Mouse (Mus musculus) C2C12 (cell line): ENCODE results near the gene Susd3. TPM values are rescaled to one million over a fixed set of nuclear protein-coding genes. Genes with fewer than 3 reads are reported as not detected.

ENCODE experiments used
- H3K27me3 ChIP-seq: one replicate; pipeline ENCODE4 v1.6.1; 2011; ENCODE audit not compliant: control insufficient read depth, insufficient read depth, insufficient read length
- H3K36me3 ChIP-seq: one replicate; pipeline ENCODE4 v1.6.1; 2011; ENCODE audit not compliant: control insufficient read depth, insufficient read depth
- H3K4me3 ChIP-seq: one replicate; pipeline ENCODE4 v1.5.1; 2011; ENCODE audit warnings: mild to moderate bottlenecking, control low read depth; ENCODE audit not compliant: poor library complexity, insufficient read depth, severe bottlenecking
- H3K79me2 ChIP-seq: one replicate; pipeline ENCODE4 v1.6.1; 2011; ENCODE audit not compliant: control insufficient read depth, insufficient read depth
- H3K79me3 ChIP-seq: one replicate; pipeline ENCODE4 v1.6.1; 2011; ENCODE audit warnings: low read depth, control low read depth
- H3ac ChIP-seq: one replicate; pipeline ENCODE3; 2011; ENCODE audit warnings: low read depth; ENCODE audit not compliant: control insufficient read depth, insufficient read length
- CEBPB ChIP-seq: IDR thresholded peaks from one replicate; pipeline ENCODE4 v1.6.1; 2011; ENCODE audit warnings: low read depth, mild to moderate bottlenecking, control low read depth, moderate library complexity
- CTCF ChIP-seq: IDR thresholded peaks from one replicate; pipeline ENCODE4 v1.5.1; 2011; ENCODE audit not compliant: control insufficient read depth, insufficient read depth, insufficient read length
- FOSL1 ChIP-seq: IDR thresholded peaks from one replicate; pipeline ENCODE4 v1.8.0; 2011; ENCODE audit warnings: mild to moderate bottlenecking, low read length; ENCODE audit not compliant: poor library complexity, insufficient read depth, severe bottlenecking
- MAX ChIP-seq: IDR thresholded peaks from one replicate; pipeline ENCODE4 v1.6.1; 2011; ENCODE audit warnings: mild to moderate bottlenecking, control low read depth
- MYOD1 ChIP-seq: IDR thresholded peaks from one replicate; pipeline ENCODE4 v1.6.1; 2011; ENCODE audit warnings: low read depth; ENCODE audit not compliant: control insufficient read depth, insufficient read length
- MYOG ChIP-seq: IDR thresholded peaks from one replicate; pipeline ENCODE4 v1.6.1; 2011; ENCODE audit not compliant: control insufficient read depth, insufficient read length; ENCODE audit errors: extremely low read depth
- USF1 ChIP-seq: IDR thresholded peaks from one replicate; pipeline ENCODE4 v1.6.1; 2011; ENCODE audit warnings: low read depth, mild to moderate bottlenecking, control low read depth, moderate library complexity
- polyA plus RNA-seq: library from polyadenylated mRNA; unstranded; fragments of >200 nt; fragmentation: generic; extraction: Trizol; gene quantifications from one replicate; pipeline ENCODE4 v1.2.1, GENCODE M21; 2012; ENCODE audit warnings: missing spikeins

Susd3 gene
- polyA plus RNA-seq, 1 experiment, result 0.25 TPM

- H3K79me3 ChIP-seq, result peaks cover 10% of the 10 kb centered on the region
- H3ac ChIP-seq, result peak overlapping the region; percentile 67
- peaks cover 43% of the 10 kb centered on the region for H3K79me2 ChIP-seq
- H3K4me3 ChIP-seq, result peak overlapping the region; percentile 56
- H3K36me3 ChIP-seq, result no peaks in the 10 kb centered on the region
- no peak for TF ChIP-seq MAX
- peak; percentile 8 for TF ChIP-seq MYOD1
- no peaks in the 10 kb centered on the region for H3K27me3 ChIP-seq
Measured at GRCm38 (mm10) chr13:49215128-49215503, 33.4 kb downstream of the Susd3 start.

GRCm38 (mm10) chr13:49214454-49214853 is 34.1 kb downstream of the Susd3 start:
- no peaks in the 10 kb centered on the region for H3K36me3 ChIP-seq
- H3K79me3 ChIP-seq, result peaks cover 12% of the 10 kb centered on the region
- no peaks in the 10 kb centered on the region for H3K27me3 ChIP-seq
- TF ChIP-seq CEBPB, result no peak
- no peak for TF ChIP-seq MYOG
- TF ChIP-seq MYOD1, result no peak
- no peak for TF ChIP-seq USF1
- no peak for TF ChIP-seq MAX
- TF ChIP-seq CTCF, result no peak
- TF ChIP-seq FOSL1, result no peak
- peak overlapping the region; percentile 56 for H3K4me3 ChIP-seq
- H3ac ChIP-seq, result peak overlapping the region; percentile 9
- peaks cover 50% of the 10 kb centered on the region for H3K79me2 ChIP-seq

GRCm38 (mm10) chr13:49213531-49213932 is 35.0 kb downstream of the Susd3 start:
- H3K27me3 ChIP-seq, result no peaks in the 10 kb centered on the region
- no peak overlapping the region for H3ac ChIP-seq
- peaks cover 14% of the 10 kb centered on the region for H3K79me3 ChIP-seq
- TF ChIP-seq CTCF (no peak), MAX (peak; percentile 54), MYOD1 (peak; percentile 69), FOSL1 (peak; percentile 70)
- H3K79me2 ChIP-seq, result peaks cover 55% of the 10 kb centered on the region
- H3K4me3 ChIP-seq, result peak overlapping the region; percentile 56
- H3K36me3 ChIP-seq, result no peaks in the 10 kb centered on the region

GRCm38 (mm10) chr13:49212711-49213500 is 35.6 kb downstream of the Susd3 start:
- TF ChIP-seq FOSL1 (no peak), USF1 (no peak), MAX (no peak), MYOD1 (no peak), CEBPB (no peak), MYOG (no peak), CTCF (no peak)

GRCm38 (mm10) chr13:49209306-49209705 is 39.2 kb downstream of the Susd3 start:
- Histone ChIP-seq H3ac (no peak overlapping the region), H3K27me3 (no peaks in the 10 kb centered on the region), H3K79me2 (peaks cover 43% of the 10 kb centered on the region), H3K79me3 (peaks cover 12% of the 10 kb centered on the region), H3K36me3 (peaks cover 17% of the 10 kb centered on the region), H3K4me3 (no peak overlapping the region)
- TF ChIP-seq CTCF (no peak), MAX (no peak), CEBPB (no peak), MYOD1 (no peak), FOSL1 (no peak), USF1 (no peak), MYOG (no peak)

More at GRCm38 (mm10) chr13:49212711-49213500, 35.6 kb downstream of the Susd3 start:
- no peak overlapping the region for H3ac ChIP-seq
- peaks cover 55% of the 10 kb centered on the region for H3K79me2 ChIP-seq
- no peaks in the 10 kb centered on the region for H3K27me3 ChIP-seq
- no peak overlapping the region for H3K4me3 ChIP-seq
- peaks cover 14% of the 10 kb centered on the region for H3K79me3 ChIP-seq
- no peaks in the 10 kb centered on the region for H3K36me3 ChIP-seq

GRCm38 (mm10) chr13:49206341-49206740 is 42.2 kb downstream of the Susd3 start:
- H3K27me3 ChIP-seq, result no peaks in the 10 kb centered on the region
- TF ChIP-seq MAX, result no peak
- no peak for TF ChIP-seq CEBPB
- TF ChIP-seq MYOG, result no peak
- TF ChIP-seq MYOD1, result no peak
- TF ChIP-seq FOSL1, result no peak
- no peak for TF ChIP-seq USF1
- no peak for TF ChIP-seq CTCF
- H3K4me3 ChIP-seq, result no peak overlapping the region
- peaks cover 35% of the 10 kb centered on the region for H3K36me3 ChIP-seq
- no peak overlapping the region for H3ac ChIP-seq
- peaks cover 25% of the 10 kb centered on the region for H3K79me2 ChIP-seq
- peaks cover 6% of the 10 kb centered on the region for H3K79me3 ChIP-seq
